In the genomic region with DNA sequence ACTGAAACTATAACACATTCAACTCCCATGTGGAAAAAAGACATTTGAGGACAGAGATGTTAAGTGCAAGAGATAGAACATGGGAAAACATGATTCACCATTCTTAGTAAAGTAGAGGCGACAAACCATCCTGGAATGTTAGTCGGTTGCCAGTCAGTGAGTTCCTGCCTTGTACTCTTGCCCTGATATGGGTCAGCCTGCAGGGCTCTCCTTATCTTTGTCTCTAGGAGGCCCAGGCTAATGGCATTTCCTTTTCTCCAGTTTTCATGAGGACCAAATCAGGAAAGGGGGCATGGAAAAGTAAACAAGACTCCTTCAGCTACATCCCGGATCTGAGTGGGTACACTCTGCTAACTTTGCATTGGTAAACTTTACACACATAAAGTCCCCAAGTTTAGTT, we compare ENCODE assay signal across 14 mouse cellular contexts.
DNase-seq lines count a peak whose midpoint lies in the region; ATAC-seq and TF ChIP-seq lines count a peak whose summit lies in the region.
"Had no signal": no experiment of that assay in that cellular context is flagged by ENCODE, and none has a peak within 500 bp of the region (broad histone marks: within the 10 kb centered on the region; RNA-seq: fewer than 3 reads in every experiment).

No protein-coding gene starts in this region.

- WGBS in embryonic facial prominence, embryonic 14.5 days, result 62% methylated on average over 3 of the region's 3 CpGs
- WGBS in embryonic facial prominence, embryonic 10.5 days, result 55% methylated on average over 3 of the region's 3 CpGs
- WGBS in liver, embryonic 16.5 days (ENCODE audit: insufficient replicate concordance), result 31% methylated on average over 3 of the region's 3 CpGs
- 23% methylated on average over 3 of the region's 3 CpGs for WGBS in liver, embryonic 12.5 days (ENCODE audit: insufficient replicate concordance)
- WGBS in hindbrain, embryonic 13.5 days, result 76% methylated on average over 3 of the region's 3 CpGs
- 42% methylated on average over 3 of the region's 3 CpGs for WGBS in intestine, postnatal 0 days

- DNase-seq in embryonic facial prominence, embryonic 14.5 days (ENCODE audit: low spot score), result peak; percentile 23
- DNase-seq in embryonic facial prominence, embryonic 10.5 days (ENCODE audit: low spot score), result no peak
- peak; percentile 7 for DNase-seq in adipocyte (ENCODE audit: low spot score)
- DNase-seq in heart, postnatal 4 days, result peak; percentile 16
- DNase-seq: kidney, postnatal 36 days had no signal

- H3K4me3 ChIP-seq in embryonic facial prominence, embryonic 14.5 days (ENCODE audit: low read depth, low read length), result no peak overlapping the region
- H3K4me3 ChIP-seq in embryonic facial prominence, embryonic 10.5 days, result no peak overlapping the region
- no peak overlapping the region for H3K4me3 ChIP-seq in liver, embryonic 16.5 days (ENCODE audit: low read depth, low read length)
- H3K4me3 ChIP-seq in liver, embryonic 12.5 days, result no peak overlapping the region
- no peak overlapping the region for H3K4me3 ChIP-seq in hindbrain, embryonic 13.5 days
- H3K4me3 ChIP-seq in intestine, postnatal 0 days (ENCODE audit: low read depth, low read length), result no peak overlapping the region
- H3K4me3 ChIP-seq: embryonic facial prominence, embryonic 12.5 days; limb, embryonic 10.5 days; midbrain, embryonic 15.5 days; stomach, embryonic 15.5 days had no signal

- no peak for ATAC-seq in embryonic facial prominence, embryonic 14.5 days (ENCODE audit: low read depth)
- peak; percentile 16; the same call in 1 of the 2 replicates for ATAC-seq in liver, embryonic 16.5 days (ENCODE audit: low read depth)
- no peak for ATAC-seq in liver, embryonic 12.5 days
- no peak for ATAC-seq in hindbrain, embryonic 13.5 days (ENCODE audit: low FRiP score)
- no peak for ATAC-seq in intestine, postnatal 0 days
- ATAC-seq: midbrain, embryonic 15.5 days had no signal

- H3K27ac ChIP-seq in embryonic facial prominence, embryonic 14.5 days (replicated peaks; ENCODE audit: low read depth, low read length), result no peak overlapping the region
- H3K27ac ChIP-seq in embryonic facial prominence, embryonic 10.5 days (replicated peaks), result no peak overlapping the region
- no peak overlapping the region for H3K27ac ChIP-seq in liver, embryonic 16.5 days (ENCODE audit: low read length)
- H3K27ac ChIP-seq in liver, embryonic 12.5 days, result no peak overlapping the region
- no peak overlapping the region for H3K27ac ChIP-seq in hindbrain, embryonic 13.5 days
- no peak overlapping the region for H3K27ac ChIP-seq in intestine, postnatal 0 days (ENCODE audit: low read depth, low read length)
- H3K27ac ChIP-seq: embryonic facial prominence, embryonic 12.5 days; limb, embryonic 10.5 days; midbrain, embryonic 15.5 days; stomach, embryonic 15.5 days had no signal

- H3K27me3 ChIP-seq in embryonic facial prominence, embryonic 14.5 days (replicated peaks; ENCODE audit: control insufficient read depth, insufficient read depth, low read length), result no peaks in the 10 kb centered on the region
- no peaks in the 10 kb centered on the region for H3K27me3 ChIP-seq in embryonic facial prominence, embryonic 10.5 days (replicated peaks; ENCODE audit: low read depth, poor library complexity, severe bottlenecking)
- no peaks in the 10 kb centered on the region for H3K27me3 ChIP-seq in liver, embryonic 16.5 days (ENCODE audit: control insufficient read depth, insufficient read depth, low read depth, low read length)
- H3K27me3 ChIP-seq in liver, embryonic 12.5 days (replicated peaks), result no peaks in the 10 kb centered on the region
- H3K27me3 ChIP-seq in hindbrain, embryonic 13.5 days, result no peaks in the 10 kb centered on the region
- H3K27me3 ChIP-seq in intestine, postnatal 0 days (replicated peaks; ENCODE audit: control insufficient read depth, insufficient read depth, low read length), result no peaks in the 10 kb centered on the region
- H3K27me3 ChIP-seq: embryonic facial prominence, embryonic 12.5 days; midbrain, embryonic 15.5 days; stomach, embryonic 15.5 days had no signal

- no peak for TF ChIP-seq CTCF in intestine, postnatal 0 days (IDR thresholded peaks at IDR 0.05; ENCODE audit: low read depth)

- H3K4me2 ChIP-seq in embryonic facial prominence, embryonic 14.5 days (ENCODE audit: low read depth, low read length), result no peak overlapping the region
- H3K4me2 ChIP-seq in liver, embryonic 16.5 days (ENCODE audit: low read depth, low read length), result no peak overlapping the region
- no peak overlapping the region for H3K4me2 ChIP-seq in liver, embryonic 12.5 days
- H3K4me2 ChIP-seq in hindbrain, embryonic 13.5 days, result no peak overlapping the region
- H3K4me2 ChIP-seq in intestine, postnatal 0 days (replicated peaks; ENCODE audit: low read depth), result no peak overlapping the region
- H3K4me2 ChIP-seq: embryonic facial prominence, embryonic 12.5 days; midbrain, embryonic 15.5 days; stomach, embryonic 15.5 days had no signal

- H3K9ac ChIP-seq in embryonic facial prominence, embryonic 14.5 days (ENCODE audit: low read depth, low read length), result no peak overlapping the region
- no peak overlapping the region for H3K9ac ChIP-seq in liver, embryonic 16.5 days (ENCODE audit: low read depth, low read length)
- no peak overlapping the region for H3K9ac ChIP-seq in liver, embryonic 12.5 days
- H3K9ac ChIP-seq in hindbrain, embryonic 13.5 days, result no peak overlapping the region
- no peak overlapping the region for H3K9ac ChIP-seq in intestine, postnatal 0 days (ENCODE audit: low read depth, low read length)
- H3K9ac ChIP-seq: embryonic facial prominence, embryonic 12.5 days; midbrain, embryonic 15.5 days; stomach, embryonic 15.5 days had no signal

- no peaks in the 10 kb centered on the region for H3K36me3 ChIP-seq in embryonic facial prominence, embryonic 14.5 days (ENCODE audit: control insufficient read depth, insufficient read depth, low read length)
- no peaks in the 10 kb centered on the region for H3K36me3 ChIP-seq in embryonic facial prominence, embryonic 10.5 days (replicated peaks)
- no peaks in the 10 kb centered on the region for H3K36me3 ChIP-seq in liver, embryonic 16.5 days (ENCODE audit: control insufficient read depth, insufficient read depth)
- H3K36me3 ChIP-seq in liver, embryonic 12.5 days, result no peaks in the 10 kb centered on the region
- no peaks in the 10 kb centered on the region for H3K36me3 ChIP-seq in hindbrain, embryonic 13.5 days
- no peaks in the 10 kb centered on the region for H3K36me3 ChIP-seq in intestine, postnatal 0 days (ENCODE audit: control insufficient read depth, insufficient read depth)
- H3K36me3 ChIP-seq: embryonic facial prominence, embryonic 12.5 days; G1E; limb, embryonic 10.5 days; midbrain, embryonic 15.5 days; stomach, embryonic 15.5 days had no signal

- H3K9me3 ChIP-seq in embryonic facial prominence, embryonic 14.5 days (ENCODE audit: control insufficient read depth, low read length), result no peaks in the 10 kb centered on the region
- no peaks in the 10 kb centered on the region for H3K9me3 ChIP-seq in embryonic facial prominence, embryonic 10.5 days
- no peaks in the 10 kb centered on the region for H3K9me3 ChIP-seq in liver, embryonic 16.5 days (replicated peaks; ENCODE audit: control insufficient read depth, low read length)
- H3K9me3 ChIP-seq in liver, embryonic 12.5 days (replicated peaks), result no peaks in the 10 kb centered on the region
- no peaks in the 10 kb centered on the region for H3K9me3 ChIP-seq in hindbrain, embryonic 13.5 days
- no peaks in the 10 kb centered on the region for H3K9me3 ChIP-seq in intestine, postnatal 0 days (ENCODE audit: control insufficient read depth)
- H3K9me3 ChIP-seq: embryonic facial prominence, embryonic 12.5 days; limb, embryonic 10.5 days; midbrain, embryonic 15.5 days; stomach, embryonic 15.5 days had no signal

- H3K4me1 ChIP-seq in embryonic facial prominence, embryonic 14.5 days (ENCODE audit: control insufficient read depth, insufficient read depth, low read length), result no peaks in the 10 kb centered on the region
- no peaks in the 10 kb centered on the region for H3K4me1 ChIP-seq in embryonic facial prominence, embryonic 10.5 days
- H3K4me1 ChIP-seq in liver, embryonic 16.5 days (ENCODE audit: control insufficient read depth, low read depth, low read length), result no peaks in the 10 kb centered on the region
- no peaks in the 10 kb centered on the region for H3K4me1 ChIP-seq in liver, embryonic 12.5 days
- H3K4me1 ChIP-seq in hindbrain, embryonic 13.5 days (replicated peaks), result no peaks in the 10 kb centered on the region
- no peaks in the 10 kb centered on the region for H3K4me1 ChIP-seq in intestine, postnatal 0 days (replicated peaks; ENCODE audit: control insufficient read depth, insufficient read depth, low read length)
- H3K4me1 ChIP-seq: midbrain, embryonic 15.5 days; stomach, embryonic 15.5 days had no signal
